Mouse (Mus musculus): Measurements from ENCODE around the gene Tubb2a.
A peak's percentile ranks its signal among the peaks of the same experiment; 100 is the strongest.

Tubb2a gene

GRCm38 (mm10) chr13:34077492-34078271 lies at the start of gene Tubb2a:
Gene Tubb2a, minus strand, starts transcription at chr13:34078007.
- DNase-seq (ENCODE audit: low spot score in 2 of 2) = peak; percentile 85

- DNase-seq (ENCODE audit: low spot score in 2 of 2) = no peak
Measured at GRCm38 (mm10) chr13:34125711-34126110, 47.9 kb upstream of the Tubb2a start.

DNA sequence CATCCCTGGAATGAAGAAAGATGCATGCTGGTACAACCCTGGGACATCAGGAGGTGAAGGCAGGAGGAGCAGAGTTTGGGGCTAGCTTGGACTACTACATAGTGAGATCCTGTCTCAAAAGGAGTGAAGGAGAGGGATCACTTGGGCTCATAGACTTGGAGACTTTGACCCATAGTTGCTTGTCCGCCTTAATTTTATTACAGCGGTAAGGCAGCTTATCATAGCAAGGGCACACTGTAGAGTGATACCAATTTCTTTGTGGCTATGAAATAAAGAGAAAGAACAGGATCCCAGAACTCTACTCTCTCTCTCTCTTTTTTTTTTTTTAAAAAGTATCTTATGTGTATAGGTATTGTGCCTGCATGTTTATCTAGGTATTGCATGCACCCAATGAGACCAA lies 42.7 kb upstream of the Tubb2a start:
- no peak for DNase-seq (ENCODE audit: low spot score in 2 of 2)

DNA sequence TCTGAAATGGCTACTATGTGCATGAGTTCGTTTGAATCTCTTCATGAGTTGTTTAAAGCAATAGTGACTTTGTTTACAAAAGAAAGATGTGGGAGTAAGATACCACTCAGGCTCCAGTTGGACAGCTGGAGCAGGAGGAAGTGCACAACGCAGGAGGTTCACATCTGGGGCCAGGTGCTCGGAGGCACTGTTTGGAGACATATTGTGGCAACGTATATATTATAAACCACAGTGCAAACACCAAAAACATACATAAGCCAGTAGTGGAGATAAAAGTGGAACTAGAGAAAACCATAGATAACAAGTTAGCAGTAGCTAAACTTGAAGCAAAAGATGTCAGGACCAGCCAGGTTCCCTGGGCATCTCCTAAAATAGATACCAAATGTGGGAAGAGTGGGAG lies 41.6 kb upstream of the Tubb2a start:
- no peak for DNase-seq (ENCODE audit: low spot score in 2 of 2)

DNA sequence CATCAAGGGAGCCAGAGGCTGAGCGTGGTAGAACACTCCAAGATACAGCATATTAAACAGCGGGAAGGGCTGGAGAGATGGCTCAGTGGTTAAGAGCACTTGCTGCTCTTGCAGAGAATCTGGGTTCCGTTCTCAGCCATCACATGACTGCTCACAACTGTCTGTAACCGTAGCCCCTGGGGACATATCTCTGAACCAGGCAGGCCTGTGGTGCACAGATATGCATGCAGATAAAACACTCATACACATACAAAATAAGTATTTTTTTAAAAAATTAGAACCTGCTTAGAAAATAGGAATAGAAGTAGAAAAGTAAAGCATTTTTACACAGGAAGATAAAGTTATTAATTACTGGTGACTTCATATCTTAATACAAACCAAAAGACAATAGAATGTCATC lies 41.0 kb upstream of the Tubb2a start:
- DNase-seq (ENCODE audit: low spot score in 2 of 2) = no peak

DNA sequence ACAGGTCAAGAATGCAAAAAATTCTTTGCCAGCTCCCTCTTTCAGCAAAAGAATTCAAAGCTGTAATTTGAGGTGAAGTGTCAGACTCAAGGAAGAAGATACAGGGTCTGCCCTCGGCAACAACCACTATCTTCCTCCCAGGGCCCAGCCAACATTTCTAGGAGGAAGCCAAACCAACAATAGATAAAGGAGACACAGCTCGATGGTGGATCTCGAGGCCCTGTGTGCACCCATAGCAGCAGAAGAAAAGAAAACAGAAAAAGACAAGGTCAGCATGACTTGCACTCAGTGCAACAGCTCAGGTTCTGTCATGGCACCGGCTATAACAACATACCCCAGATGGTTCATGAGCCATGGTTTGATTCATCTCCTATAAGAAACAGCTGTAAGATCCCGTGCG lies 38.7 kb upstream of the Tubb2a start:
- no peak for DNase-seq (ENCODE audit: low spot score in 2 of 2)

GRCm38 (mm10) chr13:34114654-34115053 lies 36.8 kb upstream of the Tubb2a start:
- DNase-seq (ENCODE audit: low spot score in 2 of 2) = no peak

DNA sequence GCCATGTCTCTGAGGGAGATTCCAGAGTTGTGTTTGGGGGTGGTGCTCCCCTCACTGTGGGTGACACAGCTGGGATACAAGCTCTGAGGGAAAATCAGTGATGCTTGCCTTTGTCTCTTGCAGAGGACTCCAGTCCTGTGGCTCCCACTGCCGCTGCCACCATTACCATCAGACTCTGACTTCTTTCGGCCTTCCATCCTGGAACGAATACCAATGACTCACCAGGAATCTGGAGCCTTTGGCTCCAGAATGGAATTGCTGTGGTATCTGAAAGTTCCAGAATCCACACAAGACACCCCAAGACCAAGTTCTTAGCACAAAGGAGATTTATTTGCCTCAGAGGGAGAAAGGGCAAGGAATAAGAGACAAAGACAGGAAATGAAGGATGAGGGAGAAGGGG lies 35.3 kb upstream of the Tubb2a start:
- no peak for DNase-seq (ENCODE audit: low spot score in 2 of 2)

DNA sequence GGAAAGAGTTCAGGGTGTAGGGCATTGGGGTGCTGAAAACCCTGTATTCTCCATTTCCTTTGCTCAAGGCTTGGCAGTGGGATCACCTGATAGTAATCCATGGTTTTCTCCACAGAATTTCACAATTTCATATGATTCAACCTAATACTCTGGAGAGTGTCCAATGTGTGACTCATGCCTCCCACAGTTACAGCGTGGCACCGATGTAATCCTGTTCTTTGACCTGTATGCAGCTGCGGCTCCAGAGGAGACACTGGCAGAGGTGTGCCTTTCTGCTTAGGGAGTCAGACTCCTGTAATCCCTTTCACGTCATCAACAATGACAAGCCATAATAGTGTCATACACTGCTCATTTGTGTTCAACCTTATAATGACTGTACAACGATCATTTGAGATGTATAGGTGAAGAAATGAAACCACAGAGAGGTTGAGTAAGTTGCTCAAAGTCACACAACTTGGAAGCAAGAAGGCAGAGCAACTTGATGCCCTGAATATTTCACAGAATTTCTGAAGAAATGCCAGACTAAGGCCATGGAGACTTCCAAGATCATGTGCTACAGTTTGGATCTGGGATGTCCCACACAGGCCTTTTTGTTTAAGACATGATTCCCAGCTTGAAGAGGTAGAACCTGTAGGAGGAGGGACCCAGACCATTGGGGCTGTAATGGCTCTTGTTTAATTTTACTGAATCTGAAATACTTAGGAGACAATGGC lies 34.7 kb upstream of the Tubb2a start:
- DNase-seq (ENCODE audit: low spot score in 2 of 2) = no peak

DNA sequence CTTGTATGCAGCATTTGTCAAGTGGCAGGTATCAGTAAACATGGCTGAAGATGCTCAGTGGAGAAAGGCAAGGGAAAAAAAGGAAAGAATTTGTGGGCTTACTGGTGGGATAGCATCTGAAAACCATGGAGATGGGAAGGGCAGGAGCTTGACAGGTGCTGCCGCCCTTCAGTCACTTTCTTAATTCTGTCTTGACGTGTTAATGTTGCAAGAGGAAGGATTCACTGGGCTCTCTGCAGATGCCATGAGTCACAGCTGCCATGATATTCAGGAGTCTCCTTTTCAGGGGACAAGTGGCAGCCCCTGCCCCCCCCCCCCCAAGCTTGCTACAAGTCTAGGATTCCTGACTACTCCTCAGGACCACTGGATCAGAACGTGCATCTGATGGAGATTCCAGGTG lies 34.1 kb upstream of the Tubb2a start:
- DNase-seq (ENCODE audit: low spot score in 2 of 2) = no peak

DNA sequence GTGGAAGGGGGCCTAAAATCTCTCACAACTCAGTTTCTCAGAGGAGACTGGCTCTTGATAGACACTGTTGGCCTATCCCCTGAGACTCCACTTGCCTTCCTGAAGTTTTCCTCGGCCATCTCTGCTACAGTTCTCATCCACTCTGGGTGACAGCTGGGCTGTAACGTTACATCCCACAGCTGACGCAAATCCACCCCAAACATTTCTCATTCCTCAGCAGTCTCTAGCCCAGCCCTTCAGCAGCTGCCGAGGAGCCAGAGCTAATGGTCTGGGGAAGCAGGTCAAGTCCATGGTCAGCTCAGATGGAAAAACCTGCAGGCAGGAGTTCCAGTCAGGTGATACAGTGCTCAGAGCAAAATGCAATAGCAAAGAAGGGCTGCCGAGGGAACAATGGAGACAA lies 33.2 kb upstream of the Tubb2a start:
- DNase-seq (ENCODE audit: low spot score in 2 of 2) = no peak

DNA sequence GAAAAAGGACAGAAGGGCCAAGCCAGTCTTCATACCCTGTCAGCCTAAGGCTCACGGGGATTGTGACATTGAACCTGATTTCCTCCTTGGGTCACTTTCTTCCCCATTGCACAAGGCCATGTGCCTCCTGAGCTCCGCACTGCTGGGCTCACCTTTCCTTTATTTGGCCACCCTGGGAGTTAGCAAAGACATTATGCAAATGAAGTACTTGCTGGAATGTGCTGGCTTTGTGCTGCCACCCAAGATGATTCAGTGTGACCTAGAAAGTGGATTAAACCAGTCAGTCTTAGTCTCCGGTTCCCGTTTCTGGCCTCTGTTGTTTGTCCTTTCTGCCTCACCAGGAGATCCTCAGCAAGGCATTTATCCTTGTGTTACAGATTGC lies 31.9 kb upstream of the Tubb2a start:
- DNase-seq (ENCODE audit: low spot score in 2 of 2) = no peak

DNA sequence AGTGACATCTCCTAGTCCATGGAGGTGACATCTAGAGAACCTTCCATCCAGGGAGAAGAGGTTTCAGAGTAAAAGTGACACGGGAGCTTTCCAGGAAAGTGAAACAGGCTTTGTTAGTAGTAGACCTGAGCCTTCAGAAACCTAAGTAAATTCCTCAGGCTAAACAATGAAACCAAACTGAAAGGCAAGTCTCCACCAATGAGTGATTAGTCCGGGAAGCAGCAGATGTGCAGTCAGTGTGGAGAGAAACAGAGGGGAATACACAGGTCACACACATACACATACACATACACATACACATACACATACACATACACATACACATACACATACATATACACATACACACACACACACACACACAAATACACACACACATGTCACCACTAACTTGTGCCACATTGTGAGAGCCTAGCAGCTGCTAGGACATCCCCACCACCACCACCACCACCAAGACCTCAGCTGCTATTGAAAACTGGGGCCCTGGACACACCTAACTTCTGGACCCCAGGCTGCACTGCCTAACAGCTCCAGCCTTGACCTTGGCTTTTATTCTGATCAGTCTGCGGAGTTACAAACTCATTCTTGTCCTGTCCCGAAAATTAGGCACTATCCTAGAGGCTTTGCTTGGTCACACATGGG lies 31.3 kb upstream of the Tubb2a start:
- no peak for DNase-seq (ENCODE audit: low spot score in 2 of 2)

- DNase-seq (ENCODE audit: low spot score in 2 of 2) = no peak
Measured at GRCm38 (mm10) chr13:34106999-34107398, 29.2 kb upstream of the Tubb2a start.

- DNase-seq (ENCODE audit: low spot score in 2 of 2) = no peak
Measured at GRCm38 (mm10) chr13:34106256-34106655, 28.4 kb upstream of the Tubb2a start.

DNA sequence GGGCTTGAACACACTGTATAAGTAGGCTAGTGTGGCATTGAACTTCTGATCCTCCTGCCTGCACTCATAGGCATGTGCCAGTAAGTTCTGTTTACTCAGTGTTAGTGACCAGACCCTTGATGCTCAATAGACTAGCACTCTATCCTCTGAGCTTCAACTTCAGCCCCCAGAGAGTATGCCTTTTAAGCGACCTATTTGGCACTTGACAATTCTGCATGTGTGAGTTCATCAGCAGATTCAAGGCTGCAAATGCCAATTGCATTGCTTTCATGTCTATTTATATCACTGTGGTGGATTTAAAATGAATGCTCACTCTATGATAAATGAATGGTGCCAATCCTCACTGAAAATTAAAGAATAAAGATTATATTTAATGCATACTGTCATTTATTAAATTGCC lies 27.6 kb upstream of the Tubb2a start:
- no peak for DNase-seq (ENCODE audit: low spot score in 2 of 2)

GRCm38 (mm10) chr13:34101908-34102307 lies 24.1 kb upstream of the Tubb2a start:
- DNase-seq (ENCODE audit: low spot score in 2 of 2) = no peak

GRCm38 (mm10) chr13:34101247-34101646 lies 23.4 kb upstream of the Tubb2a start:
- no peak for DNase-seq (ENCODE audit: low spot score in 2 of 2)

DNA sequence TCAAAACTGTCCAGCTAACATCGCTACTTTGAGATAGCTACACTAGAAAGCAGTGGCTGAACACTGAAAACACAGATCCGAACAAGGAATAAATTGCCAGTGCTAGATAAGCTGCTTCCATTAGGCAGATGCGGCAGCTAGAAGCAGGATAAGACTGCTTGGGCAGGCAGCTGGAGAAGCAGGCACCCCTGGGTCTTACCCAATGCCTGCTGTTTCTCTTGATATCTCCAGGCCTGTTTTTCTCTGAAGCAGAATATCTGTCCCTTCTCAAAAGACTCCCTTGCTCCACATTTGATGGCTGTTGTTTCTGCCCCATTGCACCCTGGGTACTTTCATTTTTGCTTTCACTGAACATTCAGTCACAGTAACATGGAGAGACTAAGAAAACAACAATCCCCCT lies 22.9 kb upstream of the Tubb2a start:
- no peak for DNase-seq (ENCODE audit: low spot score in 2 of 2)

GRCm38 (mm10) chr13:34097086-34097485 lies 19.3 kb upstream of the Tubb2a start:
- DNase-seq (ENCODE audit: low spot score in 2 of 2) = no peak

- DNase-seq (ENCODE audit: low spot score in 2 of 2) = no peak
Measured at GRCm38 (mm10) chr13:34096455-34096854, 18.6 kb upstream of the Tubb2a start.

- DNase-seq (ENCODE audit: low spot score in 2 of 2) = peak; percentile 82 to 90
Measured at GRCm38 (mm10) chr13:34095542-34096435, 18.0 kb upstream of the Tubb2a start.

Measured in right cerebral cortex, postnatal 36 days (tissue).